Comparison of ENCODE assay signal across 14 mouse cellular contexts in genomic region chr15:31588989-31589640, GRCm38 (mm10). TPM values are rescaled to one million over a fixed set of nuclear protein-coding genes. Genes with fewer than 3 reads are reported as not detected.
DNase-seq lines count a peak whose midpoint lies in the region; ATAC-seq and TF ChIP-seq lines count a peak whose summit lies in the region.
"Had no signal": no experiment of that assay in that cellular context is flagged by ENCODE, and none has a peak within 500 bp of the region (broad histone marks: within the 10 kb centered on the region; RNA-seq: fewer than 3 reads in every experiment).

No protein-coding gene starts in this region.

- no peak overlapping the region for H3K4me3 ChIP-seq in forebrain, embryonic 14.5 days (ENCODE audit: low read depth, low read length)
- no peak overlapping the region for H3K4me3 ChIP-seq in forebrain, embryonic 11.5 days (ENCODE audit: low read depth, low read length)
- no peak overlapping the region for H3K4me3 ChIP-seq in left cerebral cortex, adult 2 months
- H3K4me3 ChIP-seq: heart, adult 2 months; liver, embryonic 15.5 days had no signal

- DNase-seq in forebrain, embryonic 14.5 days (ENCODE audit: low spot score) = no peak
- no peak for DNase-seq in forebrain, embryonic 11.5 days (ENCODE audit: low spot score)
- no peak for DNase-seq in left cerebral cortex, adult 2 months (ENCODE audit: extremely low spot score in 1 of 2, low spot score in 2 of 2)
- DNase-seq in left cerebral cortex, adult 11 months (ENCODE audit: low spot score) = no peak
- peak; percentile 55 for DNase-seq in NIH3T3 (ENCODE audit: low read depth)
- DNase-seq in kidney, postnatal 4 days = peak; percentile 31 to 54
- no peak for DNase-seq in B cell, adult 2 months
- no peak for DNase-seq in thymus, postnatal 4 days
- DNase-seq: cerebellum, postnatal 25 days; heart, postnatal 36 days; thymus, postnatal 25 days had no signal

- no peak for TF ChIP-seq CTCF in left cerebral cortex, adult 2 months (IDR thresholded peaks at IDR 0.05)

- no peak overlapping the region for H3K4me2 ChIP-seq in forebrain, embryonic 14.5 days (ENCODE audit: low read length)
- H3K4me2 ChIP-seq in forebrain, embryonic 11.5 days (ENCODE audit: low read depth, low read length, severe bottlenecking) = no peak overlapping the region
- H3K4me2 ChIP-seq: liver, embryonic 15.5 days had no signal

- WGBS in forebrain, embryonic 14.5 days = 75% methylated on average over 8 of the region's 8 CpGs
- WGBS in forebrain, embryonic 11.5 days = 79% methylated on average over 8 of the region's 8 CpGs

- 0 out of 2 replicates have a peak, but pooled peaks have one; percentile 13 for ATAC-seq in forebrain, embryonic 14.5 days
- no peak for ATAC-seq in forebrain, embryonic 11.5 days (replicated peaks; ENCODE audit: low FRiP score)
- ATAC-seq: Patski had no signal

- H3K27ac ChIP-seq in forebrain, embryonic 14.5 days (ENCODE audit: low read depth, low read length) = peak overlapping the region; percentile 5; the same call in 1 of the 2 replicates
- no peak overlapping the region for H3K27ac ChIP-seq in forebrain, embryonic 11.5 days (ENCODE audit: low read depth, low read length)
- H3K27ac ChIP-seq in left cerebral cortex, adult 2 months = peak overlapping the region; percentile 3; the same call in 1 of the 2 replicates
- H3K27ac ChIP-seq: heart, adult 2 months; liver, embryonic 15.5 days had no signal

- H3K36me3 ChIP-seq in forebrain, embryonic 14.5 days (ENCODE audit: control insufficient read depth, insufficient read depth, low read length) = peaks cover 56% of the 10 kb centered on the region
- H3K36me3 ChIP-seq in forebrain, embryonic 11.5 days (ENCODE audit: control insufficient read depth, insufficient read depth, low read length) = peaks cover 28% of the 10 kb centered on the region

- intact Hi-C loops in left cerebral cortex, adult 2 months (cut with DNase I) = loop anchor here (5.0 kb wide), 3 partner anchors 57 to 137 kb away; partner anchors contain the start of genes March6 and Ropn1l

- H3K27me3 ChIP-seq in forebrain, embryonic 14.5 days (replicated peaks; ENCODE audit: control insufficient read depth, insufficient read depth, low read length) = no peaks in the 10 kb centered on the region
- H3K27me3 ChIP-seq in forebrain, embryonic 11.5 days (ENCODE audit: control insufficient read depth, insufficient read depth, low read length) = no peaks in the 10 kb centered on the region
- H3K27me3 ChIP-seq: liver, embryonic 15.5 days; Patski had no signal

- no peak overlapping the region for H3K9ac ChIP-seq in forebrain, embryonic 14.5 days (ENCODE audit: low read length)
- H3K9ac ChIP-seq in forebrain, embryonic 11.5 days (ENCODE audit: low read length) = no peak overlapping the region
- H3K9ac ChIP-seq: liver, embryonic 15.5 days had no signal

- H3K9me3 ChIP-seq in forebrain, embryonic 14.5 days (replicated peaks; ENCODE audit: control insufficient read depth, low read length) = no peaks in the 10 kb centered on the region
- no peaks in the 10 kb centered on the region for H3K9me3 ChIP-seq in forebrain, embryonic 11.5 days (ENCODE audit: control insufficient read depth, low read length)
- H3K9me3 ChIP-seq: liver, embryonic 15.5 days had no signal

- no peaks in the 10 kb centered on the region for H3K4me1 ChIP-seq in forebrain, embryonic 14.5 days (ENCODE audit: control insufficient read depth, insufficient read depth, low read length)
- no peaks in the 10 kb centered on the region for H3K4me1 ChIP-seq in forebrain, embryonic 11.5 days (replicated peaks; ENCODE audit: control insufficient read depth, insufficient read depth, low read length)

RNA-seq across cellular contexts. Expression of gene Cct5, which starts 12.5 kb away (rescaled TPM):
- polyA plus RNA-seq in forebrain, embryonic 14.5 days (2014; fragmentation: Nextera tagmentation; extraction: Ambion mirVana) = 646 and 673 TPM in 2 replicates
- 695 and 710 TPM in 2 replicates for polyA plus RNA-seq in forebrain, embryonic 11.5 days (2014; fragmentation: Nextera tagmentation; extraction: Ambion mirVana)
- total RNA-seq in left cerebral cortex, adult 2 months (2021) = 100 to 1,000 TPM; 173 to 182 TPM

RNA-seq across cellular contexts. Expression of gene Fam173b, which starts 12.5 kb away (rescaled TPM):
- polyA plus RNA-seq in forebrain, embryonic 14.5 days (2014; fragmentation: Nextera tagmentation; extraction: Ambion mirVana) = 11.5 and 13.3 TPM in 2 replicates
- 14.2 and 15.0 TPM in 2 replicates for polyA plus RNA-seq in forebrain, embryonic 11.5 days (2014; fragmentation: Nextera tagmentation; extraction: Ambion mirVana)
- 10 to 100 TPM; 11.3 to 12.1 TPM for total RNA-seq in left cerebral cortex, adult 2 months (2021)

RNA-seq across cellular contexts. Expression of gene Cmbl, which starts 23.9 kb away (rescaled TPM):
- polyA plus RNA-seq in forebrain, embryonic 14.5 days (2014; fragmentation: Nextera tagmentation; extraction: Ambion mirVana) = 6.5 and 9.8 TPM in 2 replicates
- polyA plus RNA-seq in forebrain, embryonic 11.5 days (2014; fragmentation: Nextera tagmentation; extraction: Ambion mirVana) = 0.79 and 1.0 TPM in 2 replicates
- 10 to 100 TPM; 15.7 to 17.9 TPM for total RNA-seq in left cerebral cortex, adult 2 months (2021)

RNA-seq across cellular contexts. Expression of gene March6, which starts 58.3 kb away (rescaled TPM):
- 68.3 and 86.6 TPM in 2 replicates for polyA plus RNA-seq in forebrain, embryonic 14.5 days (2014; fragmentation: Nextera tagmentation; extraction: Ambion mirVana)
- polyA plus RNA-seq in forebrain, embryonic 11.5 days (2014; fragmentation: Nextera tagmentation; extraction: Ambion mirVana) = 62.6 and 69.6 TPM in 2 replicates
- 100 to 1,000 TPM; 191 to 204 TPM for total RNA-seq in left cerebral cortex, adult 2 months (2021)

Comparison
In these comparisons a context has a peak if more than half of its experiments do, and no peak if none do; other contexts are left out.
1. DNase-seq: peak in NIH3T3 (single experiment) and kidney, postnatal 4 days (2 of 2); none in forebrain, embryonic 14.5 days (single experiment), forebrain, embryonic 11.5 days (single experiment), left cerebral cortex, adult 2 months (0 of 2), left cerebral cortex, adult 11 months (single experiment), B cell, adult 2 months (0 of 2) and thymus, postnatal 4 days (single experiment).